Mouse (Mus musculus) liver, embryonic 11.5 days (tissue): ENCODE data around the gene Bcar1. TPM values are rescaled to one million over a fixed set of nuclear protein-coding genes. Genes with fewer than 3 reads are reported as not detected.

Source experiments
- ATAC-seq: fragments of 200-750 bp; cut with Nextera tagmentation; replicated peaks from 2 replicates; pipeline ENCODE4 v1.8.0; 2017; ENCODE audit warnings: moderate number of reproducible peaks, mild to moderate bottlenecking, moderate TSS enrichment, moderate library complexity; ENCODE audit not compliant: low FRiP score
- DNase-seq: peaks from one replicate; pipeline ENCODE4 v3.0.0-alpha.2; 2017; ENCODE audit warnings: low spot score
- H3K27ac ChIP-seq: fragments of 300-500 bp; sonication (generic); 2 replicates; pipeline ENCODE4 v1.5.1; 2014; ENCODE audit warnings: mild to moderate bottlenecking, low read depth, low read length, control low read depth
- H3K27me3 ChIP-seq: fragments of 300-500 bp; sonication (generic); replicated peaks from 2 replicates; pipeline ENCODE4 v1.6.1; 2014; ENCODE audit warnings: low read length, mixed read lengths; ENCODE audit not compliant: control insufficient read depth, insufficient read depth
- H3K36me3 ChIP-seq: fragments of 300-500 bp; sonication (generic); 2 replicates; pipeline ENCODE4 v1.6.1; 2014; ENCODE audit warnings: mild to moderate bottlenecking, low read length, moderate library complexity, mixed read lengths; ENCODE audit not compliant: control insufficient read depth, insufficient read depth
- H3K4me1 ChIP-seq: fragments of 300-500 bp; sonication (generic); replicated peaks from 2 replicates; pipeline ENCODE4 v1.6.1; 2014; ENCODE audit warnings: low read length, mixed read lengths; ENCODE audit not compliant: control insufficient read depth, insufficient read depth
- H3K4me2 ChIP-seq: fragments of 300-500 bp; sonication (generic); 2 replicates; pipeline ENCODE4 v1.6.1; 2014; ENCODE audit warnings: mild to moderate bottlenecking, control low read depth, moderate library complexity
- H3K4me3 ChIP-seq: fragments of 300-500 bp; sonication (generic); 2 replicates; pipeline ENCODE4 v1.5.1; 2014; ENCODE audit warnings: low read depth, low read length, control low read depth
- H3K9ac ChIP-seq: fragments of 300-500 bp; sonication (generic); 2 replicates; pipeline ENCODE4 v1.6.1; 2014; ENCODE audit warnings: low read depth, low read length, control low read depth
- H3K9me3 ChIP-seq: fragments of 300-500 bp; sonication (generic); 2 replicates; pipeline ENCODE4 v1.6.1; 2016; ENCODE audit warnings: low read length, inconsistent platforms, mixed read lengths; ENCODE audit not compliant: control insufficient read depth
- WGBS: fragments of 180-500 bp; shearing (Covaris S2); extraction: QIAGEN DNeasy Blood & Tissue Kit; methylation state at CpG from one replicate; pipeline ENCODE4 v1.1.7; 2014; 5-methylcytosine and 5-hydroxymethylcytosine counted together
- polyA plus RNA-seq: library from polyadenylated mRNA; unstranded; fragments of >200 nt; fragmentation: Nextera tagmentation; extraction: Ambion mirVana; gene quantifications from 2 replicates; pipeline ENCODE4 v1.2.1, GENCODE M21; 2014

The Bcar1 gene
- polyA plus RNA-seq = 26.1 and 27.8 TPM in 2 replicates

GRCm38 (mm10) chr8:111743792-111744696 lies at the start of gene Bcar1:
Gene Bcar1, minus strand, starts transcription at chr8:111743809.
- peaks cover 37% of the 10 kb centered on the region for H3K4me1 ChIP-seq

GRCm38 (mm10) chr8:111789639-111790038 lies 46.0 kb upstream of the Bcar1 start:
- no peaks in the 10 kb centered on the region for H3K27me3 ChIP-seq
- 0 out of 2 replicates have a peak, but pooled peaks cover 7% of the 10 kb centered on the region for H3K4me1 ChIP-seq
- no peaks in the 10 kb centered on the region for H3K36me3 ChIP-seq
- H3K4me3 ChIP-seq = no peak overlapping the region
- H3K27ac ChIP-seq = no peak overlapping the region
- no peak overlapping the region for H3K4me2 ChIP-seq
- no peak for ATAC-seq
- DNase-seq = no peak
- no peaks in the 10 kb centered on the region for H3K9me3 ChIP-seq
- no peak overlapping the region for H3K9ac ChIP-seq

More at GRCm38 (mm10) chr8:111743792-111744696, at the start of gene Bcar1:
- peaks cover 30% of the 10 kb centered on the region for H3K27me3 ChIP-seq
- no peaks in the 10 kb centered on the region for H3K9me3 ChIP-seq
- H3K9ac ChIP-seq = peak within 1 kb of the TSS; percentile 78
- DNase-seq = peak; percentile 80
- WGBS = 12% methylated on average over 38 of the region's 40 CpGs
- H3K27ac ChIP-seq = peak within 1 kb of the TSS; percentile 56
- ATAC-seq = peak; percentile 29; the same call in 1 of the 2 replicates
- peak within 1 kb of the TSS; percentile 82 for H3K4me2 ChIP-seq
- H3K4me3 ChIP-seq = peak within 1 kb of the TSS; percentile 75
- H3K36me3 ChIP-seq = no peaks in the 10 kb centered on the region

GRCm38 (mm10) chr8:111789200-111789599 lies 45.6 kb upstream of the Bcar1 start:
- 60% methylated on average over 4 of the region's 4 CpGs for WGBS
- H3K9me3 ChIP-seq = no peaks in the 10 kb centered on the region
- no peak overlapping the region for H3K4me3 ChIP-seq
- H3K36me3 ChIP-seq = no peaks in the 10 kb centered on the region
- ATAC-seq = no peak
- no peaks in the 10 kb centered on the region for H3K27me3 ChIP-seq
- DNase-seq = no peak
- no peak overlapping the region for H3K9ac ChIP-seq
- no peak overlapping the region for H3K27ac ChIP-seq
- H3K4me2 ChIP-seq = no peak overlapping the region
- H3K4me1 ChIP-seq = 0 out of 2 replicates have a peak, but pooled peaks cover 7% of the 10 kb centered on the region

- DNase-seq (no peak), ATAC-seq (no peak)
- no peak overlapping the region for H3K4me2 ChIP-seq
- H3K4me1 ChIP-seq = 0 out of 2 replicates have a peak, but pooled peaks cover 7% of the 10 kb centered on the region
- no peak overlapping the region for H3K9ac ChIP-seq
- H3K27me3 ChIP-seq = no peaks in the 10 kb centered on the region
- H3K4me3 ChIP-seq = no peak overlapping the region
- no peak overlapping the region for H3K27ac ChIP-seq
- 75% methylated on average over 3 of the region's 3 CpGs for WGBS
- H3K9me3 ChIP-seq = no peaks in the 10 kb centered on the region
- no peaks in the 10 kb centered on the region for H3K36me3 ChIP-seq
Observed at GRCm38 (mm10) chr8:111788497-111788896, 44.9 kb upstream of the Bcar1 start.

GRCm38 (mm10) chr8:111788085-111788484 lies 44.5 kb upstream of the Bcar1 start:
- Histone ChIP-seq H3K4me3 (no peak overlapping the region), H3K27ac (0 out of 2 replicates have a peak overlapping the region, but pooled peaks have one; percentile 10)

GRCm38 (mm10) chr8:111787683-111788082 lies 44.1 kb upstream of the Bcar1 start:
- DNase-seq (no peak), ATAC-seq (no peak)
- Histone ChIP-seq H3K9ac (no peak overlapping the region), H3K4me3 (no peak overlapping the region), H3K36me3 (no peaks in the 10 kb centered on the region), H3K4me2 (no peak overlapping the region), H3K9me3 (no peaks in the 10 kb centered on the region), H3K27me3 (no peaks in the 10 kb centered on the region), H3K4me1 (0 out of 2 replicates have a peak, but pooled peaks cover 7% of the 10 kb centered on the region), H3K27ac (0 out of 2 replicates have a peak overlapping the region, but pooled peaks have one; percentile 10)
- WGBS = 72% methylated on average over 4 of the region's 4 CpGs

More at GRCm38 (mm10) chr8:111788085-111788484, 44.5 kb upstream of the Bcar1 start:
- Histone ChIP-seq H3K9me3 (no peaks in the 10 kb centered on the region), H3K4me1 (0 out of 2 replicates have a peak, but pooled peaks cover 7% of the 10 kb centered on the region), H3K36me3 (no peaks in the 10 kb centered on the region), H3K9ac (no peak overlapping the region), H3K4me2 (no peak overlapping the region), H3K27me3 (no peaks in the 10 kb centered on the region)
- DNase-seq = no peak
- 73% methylated on average over 5 of the region's 5 CpGs for WGBS
- ATAC-seq = no peak

GRCm38 (mm10) chr8:111786701-111787588 lies 43.3 kb upstream of the Bcar1 start:
- DNase-seq = no peak
- 76% methylated on average over 13 of the region's 13 CpGs for WGBS
- no peak overlapping the region for H3K9ac ChIP-seq

GRCm38 (mm10) chr8:111786116-111786515 lies 42.5 kb upstream of the Bcar1 start:
- WGBS = 91% methylated on average over 2 of the region's 2 CpGs
- Histone ChIP-seq H3K4me2 (no peak overlapping the region), H3K27me3 (no peaks in the 10 kb centered on the region), H3K9me3 (no peaks in the 10 kb centered on the region), H3K27ac (no peak overlapping the region), H3K4me3 (no peak overlapping the region), H3K9ac (no peak overlapping the region), H3K4me1 (0 out of 2 replicates have a peak, but pooled peaks cover 7% of the 10 kb centered on the region), H3K36me3 (no peaks in the 10 kb centered on the region)
- DNase-seq (no peak), ATAC-seq (no peak)

More at GRCm38 (mm10) chr8:111786701-111787588, 43.3 kb upstream of the Bcar1 start:
- Histone ChIP-seq H3K4me1 (0 out of 2 replicates have a peak, but pooled peaks cover 7% of the 10 kb centered on the region), H3K9me3 (no peaks in the 10 kb centered on the region), H3K27ac (no peak overlapping the region), H3K27me3 (no peaks in the 10 kb centered on the region), H3K36me3 (no peaks in the 10 kb centered on the region), H3K4me2 (no peak overlapping the region), H3K4me3 (no peak overlapping the region)
- no peak for ATAC-seq
